Mouse (Mus musculus) midbrain, embryonic 12.5 days (tissue): ENCODE data around the gene Tpst2. TPM values are rescaled to one million over a fixed set of nuclear protein-coding genes. Genes with fewer than 3 reads are reported as not detected.

Experiments used
- ATAC-seq: fragments of 200-750 bp; cut with Nextera tagmentation; 2 replicates; pipeline ENCODE4 v1.8.0; 2017; ENCODE audit warnings: low read depth, moderate TSS enrichment, moderate library complexity; ENCODE audit not compliant: low FRiP score
- H3K27ac ChIP-seq: fragments of 300-500 bp; sonication (generic); replicated peaks from 2 replicates; pipeline ENCODE4 v1.5.1; 2016; ENCODE audit warnings: mild to moderate bottlenecking
- H3K27me3 ChIP-seq: fragments of 300-500 bp; sonication (generic); 2 replicates; pipeline ENCODE4 v1.6.1; 2016; ENCODE audit warnings: mild to moderate bottlenecking
- H3K36me3 ChIP-seq: fragments of 300-500 bp; sonication (generic); 2 replicates; pipeline ENCODE4 v1.6.1; 2016
- H3K4me1 ChIP-seq: fragments of 300-500 bp; sonication (generic); 2 replicates; pipeline ENCODE4 v1.6.1; 2016
- H3K4me2 ChIP-seq: fragments of 300-500 bp; sonication (generic); replicated peaks from 2 replicates; pipeline ENCODE4 v1.6.1; 2016; ENCODE audit warnings: mild to moderate bottlenecking, moderate library complexity
- H3K4me3 ChIP-seq: fragments of 300-500 bp; sonication (generic); 2 replicates; pipeline ENCODE4 v1.5.1; 2016; ENCODE audit warnings: mild to moderate bottlenecking
- H3K9ac ChIP-seq: fragments of 300-500 bp; sonication (generic); replicated peaks from 2 replicates; pipeline ENCODE4 v1.6.1; 2016; ENCODE audit warnings: mild to moderate bottlenecking, moderate library complexity
- H3K9me3 ChIP-seq: fragments of 300-500 bp; sonication (generic); 2 replicates; pipeline ENCODE4 v1.6.1; 2016; ENCODE audit warnings: mild to moderate bottlenecking
- WGBS: fragments of 180-500 bp; shearing (Covaris S2); methylation state at CpG from one replicate; pipeline ENCODE4 v1.1.7; 2016; 5-methylcytosine and 5-hydroxymethylcytosine counted together
- polyA plus RNA-seq: library from polyadenylated mRNA; unstranded; fragments of >200 nt; fragmentation: Nextera tagmentation; extraction: Ambion mirVana; gene quantifications from 2 replicates; pipeline ENCODE4 v1.2.1, GENCODE M21; 2016

Gene Tpst2
- polyA plus RNA-seq, 1 experiment from 2014 or later = 31.1 TPM

- no peak overlapping the region for H3K27ac ChIP-seq
- H3K27me3 ChIP-seq = no peaks in the 10 kb centered on the region
- H3K36me3 ChIP-seq = peaks cover 63% of the 10 kb centered on the region
- no peak for ATAC-seq
- 95% methylated on average over 8 of the region's 8 CpGs for WGBS
- no peaks in the 10 kb centered on the region for H3K9me3 ChIP-seq
- H3K9ac ChIP-seq = no peak overlapping the region
- H3K4me3 ChIP-seq = no peak overlapping the region
- H3K4me1 ChIP-seq = peaks cover 14% of the 10 kb centered on the region; the same call in 1 of the 2 replicates
- no peak overlapping the region for H3K4me2 ChIP-seq
Observed at GRCm38 (mm10) chr5:112349169-112349568, 72.7 kb downstream of the Tpst2 start.

GRCm38 (mm10) chr5:112355493-112355892, 79.0 kb downstream of the Tpst2 start:
- no peak overlapping the region for H3K4me3 ChIP-seq
- no peak for ATAC-seq
- peaks cover 69% of the 10 kb centered on the region for H3K36me3 ChIP-seq
- no peak overlapping the region for H3K4me2 ChIP-seq
- WGBS = 90% methylated on average over 6 of the region's 6 CpGs
- no peak overlapping the region for H3K9ac ChIP-seq
- H3K27ac ChIP-seq = no peak overlapping the region
- no peaks in the 10 kb centered on the region for H3K9me3 ChIP-seq
- H3K27me3 ChIP-seq = no peaks in the 10 kb centered on the region
- H3K4me1 ChIP-seq = no peaks in the 10 kb centered on the region

- Histone ChIP-seq H3K4me2 (no peak within 1 kb of the TSS), H3K9ac (no peak within 1 kb of the TSS), H3K4me1 (no peaks in the 10 kb centered on the region), H3K9me3 (no peaks in the 10 kb centered on the region), H3K27me3 (no peaks in the 10 kb centered on the region), H3K27ac (no peak within 1 kb of the TSS), H3K36me3 (peaks cover 65% of the 10 kb centered on the region), H3K4me3 (no peak within 1 kb of the TSS)
- ATAC-seq = no peak
- 69% methylated on average over 12 of the region's 13 CpGs for WGBS
Observed at GRCm38 (mm10) chr5:112355910-112356309, 79.4 kb downstream of the Tpst2 start, which contains the start of gene Gm6583. TSS of gene Gm6583 (minus strand) at chr5:112356033.

GRCm38 (mm10) chr5:112356322-112356721, 79.8 kb downstream of the Tpst2 start:
- Histone ChIP-seq H3K4me3 (no peak overlapping the region), H3K27me3 (no peaks in the 10 kb centered on the region), H3K9ac (no peak overlapping the region), H3K27ac (no peak overlapping the region), H3K9me3 (no peaks in the 10 kb centered on the region), H3K4me1 (no peaks in the 10 kb centered on the region), H3K36me3 (peaks cover 61% of the 10 kb centered on the region), H3K4me2 (no peak overlapping the region)
- WGBS = 91% methylated on average over 9 of the region's 9 CpGs
- ATAC-seq = no peak

- WGBS = 90% methylated on average over 4 of the region's 4 CpGs
- no peak overlapping the region for H3K4me2 ChIP-seq
- H3K27me3 ChIP-seq = no peaks in the 10 kb centered on the region
- no peak overlapping the region for H3K9ac ChIP-seq
- H3K36me3 ChIP-seq = peaks cover 70% of the 10 kb centered on the region
- ATAC-seq = no peak
- H3K4me1 ChIP-seq = no peaks in the 10 kb centered on the region
- no peaks in the 10 kb centered on the region for H3K9me3 ChIP-seq
- H3K27ac ChIP-seq = no peak overlapping the region
- H3K4me3 ChIP-seq = no peak overlapping the region
Observed at GRCm38 (mm10) chr5:112359520-112359919, 83.0 kb downstream of the Tpst2 start.

- Histone ChIP-seq H3K4me1 (no peaks in the 10 kb centered on the region), H3K9me3 (no peaks in the 10 kb centered on the region), H3K4me3 (no peak overlapping the region), H3K4me2 (no peak overlapping the region), H3K27me3 (no peaks in the 10 kb centered on the region), H3K9ac (no peak overlapping the region), H3K27ac (no peak overlapping the region), H3K36me3 (peaks cover 70% of the 10 kb centered on the region)
- 94% methylated on average over 3 of the region's 3 CpGs for WGBS
- ATAC-seq = no peak
Observed at GRCm38 (mm10) chr5:112360077-112360476, 83.6 kb downstream of the Tpst2 start.

- ATAC-seq = no peak
- Histone ChIP-seq H3K4me2 (no peak overlapping the region), H3K27me3 (peaks cover 16% of the 10 kb centered on the region), H3K4me3 (no peak overlapping the region), H3K9ac (no peak overlapping the region), H3K9me3 (no peaks in the 10 kb centered on the region), H3K4me1 (no peaks in the 10 kb centered on the region), H3K36me3 (peaks cover 61% of the 10 kb centered on the region), H3K27ac (no peak overlapping the region)
- WGBS = 66% methylated on average over 10 of the region's 10 CpGs
Observed at GRCm38 (mm10) chr5:112364184-112364797, 87.8 kb downstream of the Tpst2 start.

Other genes starting within 250 kb of the Tpst2 start
- 1.3 and 2.0 TPM in 2 replicates for gene Cryba4, start 24.2 kb upstream of the Tpst2 start, polyA plus RNA-seq
- gene Crybb1, start 20.9 kb upstream of the Tpst2 start, polyA plus RNA-seq = 1.3 and 1.9 TPM in 2 replicates
- gene Tfip11, start 49.7 kb downstream of the Tpst2 start, polyA plus RNA-seq = 40.2 and 40.5 TPM in 2 replicates
- gene Srrd, start 66.3 kb downstream of the Tpst2 start, polyA plus RNA-seq = 48.4 and 48.6 TPM in 2 replicates
- 35.7 and 38.4 TPM in 2 replicates for gene Hps4, start 66.4 kb downstream of the Tpst2 start, polyA plus RNA-seq
- 0.26 and 0.30 TPM in 2 replicates for gene Gm6583, start 79.3 kb downstream of the Tpst2 start, polyA plus RNA-seq
- gene Asphd2, start 118.2 kb downstream of the Tpst2 start, polyA plus RNA-seq = 58.3 and 65.7 TPM in 2 replicates
- gene Gm6588, start 172.7 kb downstream of the Tpst2 start, polyA plus RNA-seq = 0.42 and 0.58 TPM in 2 replicates